15 mouse cellular contexts compared by ENCODE assay signal in the genomic region with DNA sequence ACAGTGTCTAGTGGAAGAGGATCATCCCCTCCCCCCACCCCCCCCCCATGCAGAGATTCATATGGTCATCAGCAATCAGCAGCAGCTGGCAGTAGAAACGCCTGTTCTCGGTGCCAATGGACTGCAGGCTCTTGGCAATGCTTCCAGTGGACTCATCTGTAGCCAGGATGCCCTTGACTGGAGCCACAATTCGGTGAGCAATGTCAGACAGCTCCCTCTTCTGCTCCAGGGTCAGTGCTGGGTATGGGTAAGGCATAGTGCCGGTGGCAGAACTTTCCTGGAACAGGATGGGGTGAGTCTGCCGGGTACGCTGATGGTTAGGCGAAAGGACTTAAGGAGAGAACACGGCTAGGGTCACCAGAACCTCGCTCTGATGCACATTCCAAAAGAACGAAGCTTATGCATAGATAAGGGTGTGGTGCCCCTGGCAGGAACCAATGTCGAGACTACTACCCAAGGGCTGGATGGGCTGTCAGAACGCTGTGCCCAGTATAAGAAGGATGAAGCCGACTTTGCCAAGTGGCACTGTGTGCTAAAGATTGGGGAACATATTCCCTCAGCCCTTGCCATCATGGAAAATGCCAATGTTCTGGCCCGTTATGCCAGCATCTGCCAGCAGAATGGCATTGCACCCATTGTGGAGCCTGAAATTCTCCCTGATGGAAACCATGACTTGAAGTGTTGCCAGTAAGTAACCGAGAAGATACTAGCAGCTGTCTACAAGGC.
A peak's percentile ranks its signal among the peaks of the same experiment; 100 is the strongest.
DNase-seq lines count a peak whose midpoint lies in the region; ATAC-seq lines count a peak whose summit lies in the region.
"Had no signal": no experiment of that assay in that cellular context is flagged by ENCODE, and none has a peak within 500 bp of the region (broad histone marks: within the 10 kb centered on the region; RNA-seq: fewer than 3 reads in every experiment).

No protein-coding gene starts in this region.

- no peaks in the 10 kb centered on the region for H3K27me3 ChIP-seq in hindbrain, embryonic 15.5 days
- H3K27me3 ChIP-seq in hindbrain, embryonic 13.5 days: no peaks in the 10 kb centered on the region
- H3K27me3 ChIP-seq: CH12.LX; embryonic facial prominence, embryonic 15.5 days; heart, embryonic 15.5 days; liver, embryonic 15.5 days had no signal

- H3K4me3 ChIP-seq in hindbrain, embryonic 15.5 days: no peak overlapping the region
- H3K4me3 ChIP-seq in hindbrain, embryonic 13.5 days: no peak overlapping the region
- H3K4me3 ChIP-seq: embryonic facial prominence, embryonic 15.5 days; heart, embryonic 15.5 days; liver, embryonic 15.5 days had no signal

- ATAC-seq in hindbrain, embryonic 15.5 days (ENCODE audit: low FRiP score, low read depth): peak; percentile 88
- ATAC-seq in hindbrain, embryonic 13.5 days (ENCODE audit: low FRiP score): no peak
- ATAC-seq: forebrain, embryonic 14.5 days; intestine, embryonic 16.5 days had no signal

- DNase-seq in adrenal gland, adult 8-10 months: peak; percentile 32
- peak; percentile 47 for DNase-seq in adrenal gland, postnatal 25 days
- peak; percentile 94 for DNase-seq in cerebellum, postnatal 10 days
- no peak for DNase-seq in embryo, embryonic 9.5 days (ENCODE audit: extremely low spot score)
- DNase-seq in kidney, postnatal 4 days: no peak
- DNase-seq: lung, postnatal 36 days had no signal

- H3K9me3 ChIP-seq in hindbrain, embryonic 15.5 days: no peaks in the 10 kb centered on the region
- peaks cover 8% of the 10 kb centered on the region; the same call in 1 of the 2 replicates for H3K9me3 ChIP-seq in hindbrain, embryonic 13.5 days
- H3K9me3 ChIP-seq: heart, embryonic 15.5 days; liver, embryonic 15.5 days had no signal

- no peak overlapping the region for H3K27ac ChIP-seq in hindbrain, embryonic 15.5 days (replicated peaks)
- H3K27ac ChIP-seq in hindbrain, embryonic 13.5 days: no peak overlapping the region
- H3K27ac ChIP-seq: embryonic facial prominence, embryonic 15.5 days; heart, embryonic 15.5 days; liver, embryonic 15.5 days; stomach, postnatal 0 days had no signal

- H3K4me2 ChIP-seq in hindbrain, embryonic 15.5 days: no peak overlapping the region
- no peak overlapping the region for H3K4me2 ChIP-seq in hindbrain, embryonic 13.5 days
- H3K4me2 ChIP-seq: embryonic facial prominence, embryonic 15.5 days; heart, embryonic 15.5 days; liver, embryonic 15.5 days had no signal

- H3K4me1 ChIP-seq in hindbrain, embryonic 15.5 days (replicated peaks): no peaks in the 10 kb centered on the region
- H3K4me1 ChIP-seq in hindbrain, embryonic 13.5 days (replicated peaks): no peaks in the 10 kb centered on the region
- H3K4me1 ChIP-seq: embryonic facial prominence, embryonic 15.5 days; heart, embryonic 15.5 days; liver, embryonic 15.5 days had no signal

- WGBS in hindbrain, embryonic 15.5 days: 83% methylated on average over 15 of the region's 15 CpGs
- 89% methylated on average over 15 of the region's 15 CpGs for WGBS in hindbrain, embryonic 13.5 days

- no peaks in the 10 kb centered on the region for H3K36me3 ChIP-seq in hindbrain, embryonic 15.5 days
- no peaks in the 10 kb centered on the region for H3K36me3 ChIP-seq in hindbrain, embryonic 13.5 days
- H3K36me3 ChIP-seq: embryonic facial prominence, embryonic 15.5 days; heart, embryonic 15.5 days; liver, embryonic 15.5 days had no signal

- no peak overlapping the region for H3K9ac ChIP-seq in hindbrain, embryonic 15.5 days
- H3K9ac ChIP-seq in hindbrain, embryonic 13.5 days: no peak overlapping the region
- H3K9ac ChIP-seq: embryonic facial prominence, embryonic 15.5 days; heart, embryonic 15.5 days; liver, embryonic 15.5 days had no signal

Comparison
In these comparisons a context has a peak if more than half of its experiments do, and no peak if none do; other contexts are left out.
1. DNase-seq: peak in adrenal gland, adult 8-10 months (single experiment), adrenal gland, postnatal 25 days (single experiment) and cerebellum, postnatal 10 days (2 of 2); none in embryo, embryonic 9.5 days (single experiment) and kidney, postnatal 4 days (0 of 2).